Mouse (Mus musculus) urinary bladder, adult 18-20 months (tissue): ENCODE results near the gene Sdhaf2.
"Not testable (repeated sequence)": the region's sequence is repeated elsewhere in the genome, so short reads cannot be mapped to it uniquely, and the experiment has no call there.

Experiments used
- DNase-seq, 2 experiments: peaks; one replicate each; pipeline ENCODE4 v3.0.0; 2022; ENCODE audit warnings: low spot score in 2 of 2, mixed read lengths in 2 of 2

Gene Sdhaf2

GRCm38 (mm10) chr19:10525910-10526309 is at the start of gene Sdhaf2:
Gene Sdhaf2 (minus strand): TSS chr19:10526142.
- DNase-seq, result no peak

- no peak for DNase-seq
Observed at GRCm38 (mm10) chr19:10569627-10570026, 43.7 kb upstream of the Sdhaf2 start.

GRCm38 (mm10) chr19:10565217-10565616 is 39.3 kb upstream of the Sdhaf2 start:
- DNase-seq, result no peak

GRCm38 (mm10) chr19:10564278-10564677 is 38.3 kb upstream of the Sdhaf2 start:
- no peak for DNase-seq

- DNase-seq, result no peak
Observed at GRCm38 (mm10) chr19:10562351-10562750, 36.4 kb upstream of the Sdhaf2 start.

- peak in 1 of 2 experiments; percentile 31 for DNase-seq
Observed at GRCm38 (mm10) chr19:10561558-10562314, 35.8 kb upstream of the Sdhaf2 start.

- no peak for DNase-seq
Observed at GRCm38 (mm10) chr19:10560108-10560507, 34.2 kb upstream of the Sdhaf2 start.

GRCm38 (mm10) chr19:10557837-10558375 is 32.0 kb upstream of the Sdhaf2 start:
- DNase-seq, result not testable (repeated sequence)

GRCm38 (mm10) chr19:10557430-10557829 is 31.5 kb upstream of the Sdhaf2 start:
- DNase-seq, result no peak

GRCm38 (mm10) chr19:10557001-10557400 is 31.1 kb upstream of the Sdhaf2 start:
- DNase-seq, result no peak

- peak; percentile 73 to 77 for DNase-seq
Observed at GRCm38 (mm10) chr19:10555624-10556510, 29.9 kb upstream of the Sdhaf2 start, which contains the start of gene Tmem216. Gene Tmem216 (minus strand): TSS chr19:10556238.

- no peak for DNase-seq
Observed at GRCm38 (mm10) chr19:10539454-10539853, 13.5 kb upstream of the Sdhaf2 start.

- DNase-seq, result no peak
Observed at GRCm38 (mm10) chr19:10530082-10530481, 4.1 kb upstream of the Sdhaf2 start.

GRCm38 (mm10) chr19:10525106-10525901 is 638 bp downstream of the Sdhaf2 start, which contains the start of gene Cpsf7:
Gene Cpsf7 (plus strand): TSS chr19:10525266.
- DNase-seq, result peak; percentile 83 to 87

GRCm38 (mm10) chr19:10524784-10525105 is 1.2 kb downstream of the Sdhaf2 start:
- DNase-seq, result no peak

- no peak for DNase-seq
Observed at GRCm38 (mm10) chr19:10523483-10524080, 2.4 kb downstream of the Sdhaf2 start.

GRCm38 (mm10) chr19:10521926-10522325 is 4.0 kb downstream of the Sdhaf2 start:
- no peak for DNase-seq

- DNase-seq, result no peak
Observed at GRCm38 (mm10) chr19:10520355-10520754, 5.6 kb downstream of the Sdhaf2 start.

GRCm38 (mm10) chr19:10510759-10511330 is 15.1 kb downstream of the Sdhaf2 start:
- DNase-seq, result no peak

- DNase-seq, result no peak
Observed at GRCm38 (mm10) chr19:10502571-10502970, 23.4 kb downstream of the Sdhaf2 start.

GRCm38 (mm10) chr19:10500581-10500980 is 25.4 kb downstream of the Sdhaf2 start:
- no peak for DNase-seq
